Comparison of ENCODE assay signal across 26 mouse cellular contexts in genomic region chr7:89559105-89559504, GRCm38 (mm10). TPM values are rescaled to one million over a fixed set of nuclear protein-coding genes. Genes with fewer than 3 reads are reported as not detected.
DNase-seq lines count a peak whose midpoint lies in the region; ATAC-seq and TF ChIP-seq lines count a peak whose summit lies in the region.
"Had no signal": no experiment of that assay in that cellular context is flagged by ENCODE, and none has a peak within 500 bp of the region (broad histone marks: within the 10 kb centered on the region; RNA-seq: fewer than 3 reads in every experiment).

No protein-coding gene starts in this region.

- peak overlapping the region; percentile 74 for H3K27ac ChIP-seq in embryonic facial prominence, embryonic 13.5 days
- no peak overlapping the region for H3K27ac ChIP-seq in embryonic facial prominence, embryonic 10.5 days (replicated peaks)
- H3K27ac ChIP-seq in kidney, adult 2 months (ENCODE audit: insufficient read depth, low read depth, low read length), result 0 out of 2 replicates have a peak overlapping the region, but pooled peaks have one; percentile 2
- no peak overlapping the region for H3K27ac ChIP-seq in kidney, embryonic 15.5 days
- peak overlapping the region; percentile 46 for H3K27ac ChIP-seq in brown adipose tissue, adult 24 weeks (replicated peaks; ENCODE audit: low read depth, low read length)
- peak overlapping the region; percentile 99 for H3K27ac ChIP-seq in embryonic fibroblast, embryonic 13.5 days (ENCODE audit: insufficient read depth, low read length)
- no peak overlapping the region for H3K27ac ChIP-seq in left cerebral cortex, adult 2 months
- H3K27ac ChIP-seq: heart, adult 2 months; heart, embryonic 10.5 days; heart, embryonic 13.5 days; hindbrain, embryonic 12.5 days; intestine, embryonic 15.5 days had no signal

- H3K27me3 ChIP-seq in embryonic facial prominence, embryonic 13.5 days, result no peaks in the 10 kb centered on the region
- no peaks in the 10 kb centered on the region for H3K27me3 ChIP-seq in embryonic facial prominence, embryonic 10.5 days (replicated peaks; ENCODE audit: low read depth, poor library complexity, severe bottlenecking)
- H3K27me3 ChIP-seq in kidney, adult 2 months (replicated peaks; ENCODE audit: control insufficient read depth, insufficient read depth, low read length), result no peaks in the 10 kb centered on the region
- no peaks in the 10 kb centered on the region for H3K27me3 ChIP-seq in kidney, embryonic 15.5 days
- H3K27me3 ChIP-seq: heart, embryonic 13.5 days; hindbrain, embryonic 12.5 days; intestine, embryonic 15.5 days had no signal

- no peaks in the 10 kb centered on the region for H3K36me3 ChIP-seq in embryonic facial prominence, embryonic 13.5 days
- no peaks in the 10 kb centered on the region for H3K36me3 ChIP-seq in embryonic facial prominence, embryonic 10.5 days (replicated peaks)
- H3K36me3 ChIP-seq in kidney, adult 2 months (ENCODE audit: control insufficient read depth, insufficient read depth, low read length), result no peaks in the 10 kb centered on the region
- H3K36me3 ChIP-seq in kidney, embryonic 15.5 days, result no peaks in the 10 kb centered on the region
- H3K36me3 ChIP-seq: heart, embryonic 10.5 days; heart, embryonic 13.5 days; hindbrain, embryonic 12.5 days; intestine, embryonic 15.5 days had no signal

- no peak overlapping the region for H3K4me3 ChIP-seq in embryonic facial prominence, embryonic 13.5 days
- H3K4me3 ChIP-seq in embryonic facial prominence, embryonic 10.5 days, result no peak overlapping the region
- H3K4me3 ChIP-seq in kidney, adult 2 months (ENCODE audit: insufficient read depth, low read depth, low read length), result no peak overlapping the region
- no peak overlapping the region for H3K4me3 ChIP-seq in kidney, embryonic 15.5 days (replicated peaks)
- H3K4me3 ChIP-seq in brown adipose tissue, adult 24 weeks (ENCODE audit: insufficient read depth, low read depth, low read length), result no peak overlapping the region
- H3K4me3 ChIP-seq in embryonic fibroblast, embryonic 13.5 days (ENCODE audit: insufficient read depth, low read length), result no peak overlapping the region
- H3K4me3 ChIP-seq in left cerebral cortex, adult 2 months, result no peak overlapping the region
- H3K4me3 ChIP-seq: heart, adult 2 months; heart, embryonic 10.5 days; heart, embryonic 13.5 days; hindbrain, embryonic 12.5 days; intestine, embryonic 15.5 days had no signal

- no peak overlapping the region for H3K4me2 ChIP-seq in embryonic facial prominence, embryonic 13.5 days
- H3K4me2 ChIP-seq in kidney, embryonic 15.5 days, result no peak overlapping the region
- H3K4me2 ChIP-seq: heart, embryonic 13.5 days; hindbrain, embryonic 12.5 days; intestine, embryonic 15.5 days had no signal

- H3K4me1 ChIP-seq in embryonic facial prominence, embryonic 13.5 days, result peaks cover 24% of the 10 kb centered on the region
- H3K4me1 ChIP-seq in embryonic facial prominence, embryonic 10.5 days, result peaks cover 18% of the 10 kb centered on the region
- peaks cover 4% of the 10 kb centered on the region; the same call in 1 of the 2 replicates for H3K4me1 ChIP-seq in kidney, adult 2 months (ENCODE audit: control insufficient read depth, insufficient read depth, low read length)
- peaks cover 3% of the 10 kb centered on the region; the same call in 1 of the 2 replicates for H3K4me1 ChIP-seq in kidney, embryonic 15.5 days
- peaks cover 9% of the 10 kb centered on the region for H3K4me1 ChIP-seq in brown adipose tissue, adult 24 weeks (ENCODE audit: control insufficient read depth, insufficient read depth, insufficient read length, low read length)
- peaks cover 13% of the 10 kb centered on the region for H3K4me1 ChIP-seq in embryonic fibroblast, embryonic 13.5 days (ENCODE audit: control insufficient read depth, insufficient read depth, low read length)

- no peak for DNase-seq in embryonic facial prominence, embryonic 10.5 days (ENCODE audit: low spot score)
- no peak for DNase-seq in kidney, adult 2 months
- no peak for DNase-seq in left cerebral cortex, adult 2 months (ENCODE audit: extremely low spot score in 1 of 2, low spot score in 2 of 2)
- DNase-seq in right cerebral cortex, postnatal 4 days, result no peak
- DNase-seq: cerebellum, adult 11-12 months; cerebellum, adult 8-10 months; cerebellum, postnatal 36 days; embryo, embryonic 11 days; forebrain, postnatal 0 days; gastrocnemius, postnatal 10 days; gastrocnemius, postnatal 36 days; heart, adult 2 months; heart, postnatal 14 days; heart, postnatal 4 days had no signal

- H3K9me3 ChIP-seq in embryonic facial prominence, embryonic 13.5 days, result no peaks in the 10 kb centered on the region
- H3K9me3 ChIP-seq in embryonic facial prominence, embryonic 10.5 days, result no peaks in the 10 kb centered on the region
- no peaks in the 10 kb centered on the region for H3K9me3 ChIP-seq in kidney, embryonic 15.5 days (replicated peaks)
- H3K9me3 ChIP-seq: heart, embryonic 10.5 days; heart, embryonic 13.5 days; hindbrain, embryonic 12.5 days; intestine, embryonic 15.5 days had no signal

- 79% methylated on average over 4 of the region's 4 CpGs for WGBS in embryonic facial prominence, embryonic 13.5 days
- WGBS in embryonic facial prominence, embryonic 10.5 days, result 81% methylated on average over 4 of the region's 4 CpGs
- WGBS in kidney, adult 2 months, result 87% methylated on average over 4 of the region's 4 CpGs
- WGBS in kidney, embryonic 15.5 days, result 77% methylated on average over 4 of the region's 4 CpGs

- no peak overlapping the region for H3K9ac ChIP-seq in embryonic facial prominence, embryonic 13.5 days
- no peak overlapping the region for H3K9ac ChIP-seq in kidney, embryonic 15.5 days
- H3K9ac ChIP-seq: forebrain, postnatal 0 days; heart, embryonic 13.5 days; hindbrain, embryonic 12.5 days; intestine, embryonic 15.5 days had no signal

- TF ChIP-seq CTCF in kidney, adult 2 months (conservative IDR thresholded peaks at IDR 0.05; ENCODE audit: insufficient read depth, insufficient read length, low read depth, low read length), result no peak
- no peak for TF ChIP-seq CTCF in embryonic fibroblast, embryonic 13.5 days (IDR thresholded peaks at IDR 0.05; ENCODE audit: borderline replicate concordance, insufficient read depth, low read length)
- TF ChIP-seq CTCF in left cerebral cortex, adult 2 months (IDR thresholded peaks at IDR 0.05), result no peak

- intact Hi-C loops in left cerebral cortex, adult 2 months (cut with DNase I), result no loop called here

- ATAC-seq in embryonic facial prominence, embryonic 13.5 days (ENCODE audit: insufficient number of reproducible peaks, insufficient read depth, low FRiP score, low TSS enrichment, low read depth), result no peak
- ATAC-seq in kidney, embryonic 15.5 days (replicated peaks; ENCODE audit: low FRiP score), result no peak
- ATAC-seq: activated CD4-positive, CD25-positive, alpha-beta regulatory T cell, adult 4 months; forebrain, embryonic 14.5 days; forebrain, postnatal 0 days; hindbrain, embryonic 16.5 days; intestine, embryonic 15.5 days had no signal

- TF ChIP-seq POLR2A in kidney, adult 2 months (IDR thresholded peaks at IDR 0.05; ENCODE audit: low read depth, low read length), result no peak
- TF ChIP-seq POLR2A in embryonic fibroblast, embryonic 13.5 days (IDR thresholded peaks at IDR 0.05; ENCODE audit: low read depth, low read length), result no peak

RNA-seq across cellular contexts. Expression of gene Prss23, which starts 32.1 kb away (rescaled TPM):
- polyA plus RNA-seq in embryonic facial prominence, embryonic 13.5 days (2015; fragmentation: Nextera tagmentation; extraction: Ambion mirVana), result 105 and 109 TPM in 2 replicates
- polyA plus RNA-seq in embryonic facial prominence, embryonic 10.5 days (2016; fragmentation: Nextera tagmentation; extraction: Ambion mirVana), result 33.1 and 33.4 TPM in 2 replicates
- 136 and 138 TPM in 2 replicates for polyA plus RNA-seq in kidney, adult 2 months (2012; rRNA removed)
- polyA plus RNA-seq in kidney, embryonic 15.5 days (2015; fragmentation: Nextera tagmentation; extraction: Ambion mirVana), result 90.8 and 93.4 TPM in 2 replicates
- polyA plus RNA-seq in brown adipose tissue, adult 24 weeks (2012; ENCODE audit: insufficient read depth, insufficient read length, missing spikeins), result 20.7 and 20.8 TPM in 2 replicates
- polyA plus RNA-seq in embryonic fibroblast, embryonic 13.5 days (2011; ENCODE audit: insufficient read length, low read depth, missing spikeins), result 494 and 721 TPM in 2 replicates
- total RNA-seq in left cerebral cortex, adult 2 months (2021), result 10 to 100 TPM; 17.4 to 20.6 TPM
- total RNA-seq: granulocyte monocyte progenitor cell, adult 5-6 weeks had no signal
- polyA plus RNA-seq: activated CD4-positive, CD25-positive, alpha-beta regulatory T cell, adult 4 months had no signal

Comparison
In these comparisons a context has a peak if more than half of its experiments do, and no peak if none do; other contexts are left out.
1. H3K27ac ChIP-seq: peak in embryonic facial prominence, embryonic 13.5 days (single experiment), kidney, adult 2 months (single experiment), brown adipose tissue, adult 24 weeks (single experiment) and embryonic fibroblast, embryonic 13.5 days (single experiment); none in embryonic facial prominence, embryonic 10.5 days (single experiment), kidney, embryonic 15.5 days (single experiment) and left cerebral cortex, adult 2 months (single experiment).